Mouse (Mus musculus) bone marrow, adult 2 months (tissue): Measurements from ENCODE around the gene Hnrnpk.

Experiments
- CTCF ChIP-seq: fragments of 200-500 bp; IDR thresholded peaks from 2 replicates; pipeline ENCODE4 v1.5.1; 2011; ENCODE audit warnings: low read length, control low read depth; ENCODE audit not compliant: control insufficient read depth, insufficient read depth
- POLR2A ChIP-seq: fragments of 200-500 bp; IDR thresholded peaks from 2 replicates; pipeline ENCODE4 v1.6.1; 2011; ENCODE audit warnings: low read depth, mild to moderate bottlenecking, control low read depth, low read length, borderline replicate concordance; ENCODE audit not compliant: control insufficient read depth

- TF ChIP-seq POLR2A (no peak), CTCF (no peak)
These were observed 34.3 kb downstream of the Hnrnpk start for GRCm38 (mm10) chr13:58368835-58369234.
